Mouse (Mus musculus) myocyte (in vitro differentiated cells): ENCODE results near the gene Trpv1.

Source experiments
- MAX ChIP-seq: IDR thresholded peaks from one replicate; pipeline ENCODE4 v1.6.1; 2011; ENCODE audit warnings: low read depth, mild to moderate bottlenecking, control low read depth
- POLR2A ChIP-seq: IDR thresholded peaks from one replicate; pipeline ENCODE4 v1.6.1; 2011; ENCODE audit warnings: low read depth, mild to moderate bottlenecking, control low read depth, moderate library complexity; ENCODE audit not compliant: insufficient read length
- TCF12 ChIP-seq: IDR thresholded peaks from one replicate; pipeline ENCODE4 v1.6.1; 2011; ENCODE audit warnings: mild to moderate bottlenecking, control low read depth; ENCODE audit not compliant: poor library complexity, insufficient read depth, severe bottlenecking
- USF1 ChIP-seq: IDR thresholded peaks from one replicate; pipeline ENCODE4 v1.6.1; 2011; ENCODE audit warnings: low read depth, mild to moderate bottlenecking, control low read depth, moderate library complexity

DNA sequence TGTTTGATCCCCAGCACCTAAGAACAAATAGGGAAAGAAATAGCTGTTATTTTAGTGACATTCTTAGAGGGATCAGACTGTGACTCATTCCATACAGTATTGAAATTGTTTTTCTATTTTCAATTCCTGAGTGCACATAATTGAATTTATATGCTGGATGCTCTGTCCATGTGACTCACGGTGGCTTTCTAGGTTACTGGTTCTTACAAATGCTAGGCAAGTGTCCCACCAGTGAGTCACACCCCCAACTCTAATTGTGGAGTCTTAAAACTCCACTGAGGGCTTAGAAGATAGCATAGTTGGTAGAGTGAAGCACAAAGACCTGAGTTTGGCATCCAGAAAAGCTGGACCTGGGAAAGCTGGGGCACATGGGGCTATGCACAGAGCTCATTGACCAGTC, 13.4 kb upstream of the Trpv1 start:
- no peak for TF ChIP-seq MAX
- no peak for TF ChIP-seq POLR2A
- no peak for TF ChIP-seq TCF12
- no peak for TF ChIP-seq USF1
